Mouse (Mus musculus): ENCODE measurements around the gene Gm8909.

- TF ChIP-seq CTCF (IDR thresholded peaks at IDR 0.05; ENCODE audit: extremely low read depth, insufficient read depth, low read length) (no peak), POLR2A (IDR thresholded peaks at IDR 0.05; ENCODE audit: extremely low read depth, insufficient read depth, low read length) (no peak)
Measured at GRCm38 (mm10) chr17:36131516-36132265, 36.6 kb downstream of the Gm8909 start.
